Mouse (Mus musculus) megakaryocyte progenitor cell, adult 5-6 weeks (primary cell): ENCODE results near the gene Vmn2r57. TPM values are rescaled to one million over a fixed set of nuclear protein-coding genes. Genes with fewer than 3 reads are reported as not detected.
"Not testable (repeated sequence)": the region's sequence is repeated elsewhere in the genome, so short reads cannot be mapped to it uniquely, and the experiment has no call there.

Experiments
- ATAC-seq: replicated peaks from 2 replicates; pipeline ENCODE4 v1.8.0; 2016; ENCODE audit warnings: mild to moderate bottlenecking, moderate TSS enrichment, inconsistent platforms; ENCODE audit not compliant: poor library complexity
- total RNA-seq, 2 experiments: library from RNA; stranded (forward) in 1 of 2; stranded (reverse) in 1 of 2; fragments of 157-497, 149-512 nt in 1 of 2; fragments of 200-1000 nt in 1 of 2; gene quantifications; 2 replicates each; pipeline versions ENCODE4 v1.2.3 to v1.2.4; 2015 to 2017

The Vmn2r57 gene
- total RNA-seq (2015) (0.10 TPM in 1 of 2 replicates, not detected in the other), total RNA-seq (2017) (0.14 TPM in 1 of 2 replicates, not detected in the other)

- not testable (repeated sequence) for ATAC-seq
These were observed at the start of gene Vmn2r57 for GRCm38 (mm10) chr7:41448596-41448995. TSS of gene Vmn2r57 (minus strand) at chr7:41448696.

GRCm38 (mm10) chr7:41497871-41498270 is 49.4 kb upstream of the Vmn2r57 start:
- no peak for ATAC-seq

- ATAC-seq = no peak
These were observed 3.4 kb upstream of the Vmn2r57 start for GRCm38 (mm10) chr7:41451864-41452263.

- ATAC-seq = no peak
These were observed 54.4 kb downstream of the Vmn2r57 start for GRCm38 (mm10) chr7:41394130-41394529.

GRCm38 (mm10) chr7:41393048-41393971 is 55.2 kb downstream of the Vmn2r57 start, which contains the start of gene AI987944:
TSS of gene AI987944 (minus strand) at chr7:41393379.
- peak; percentile 94 for ATAC-seq

Other genes starting within 250 kb of the Vmn2r57 start
- gene AI987944, start 55.3 kb downstream of the Vmn2r57 start, total RNA-seq (2015) = 19.7 and 20.5 TPM in 2 replicates
- gene AI987944, start 55.3 kb downstream of the Vmn2r57 start, total RNA-seq (2017) = 19.5 and 21.9 TPM in 2 replicates
- not detected in 2 replicates for gene Gm20449, start 50.7 kb upstream of the Vmn2r57 start, total RNA-seq (2015)
- gene Gm20449, start 50.7 kb upstream of the Vmn2r57 start, total RNA-seq (2017) = not detected in 2 replicates
- gene AW146154, start 51.2 kb upstream of the Vmn2r57 start, total RNA-seq (2015) = 13.3 and 14.8 TPM in 2 replicates
- 9.2 and 15.0 TPM in 2 replicates for gene AW146154, start 51.2 kb upstream of the Vmn2r57 start, total RNA-seq (2017)
- not detected in 2 replicates for gene Gm6871, start 125.0 kb upstream of the Vmn2r57 start, total RNA-seq (2015)
- not detected in 2 replicates for gene Gm6871, start 125.0 kb upstream of the Vmn2r57 start, total RNA-seq (2017)
- 26.1 and 27.5 TPM in 2 replicates for gene 2610021A01Rik, start 150.5 kb upstream of the Vmn2r57 start, total RNA-seq (2015)
- 15.1 and 18.8 TPM in 2 replicates for gene 2610021A01Rik, start 150.5 kb upstream of the Vmn2r57 start, total RNA-seq (2017)
- 8.2 and 14.7 TPM in 2 replicates for gene Zfp788, start 184.5 kb upstream of the Vmn2r57 start, total RNA-seq (2015)
- gene Zfp788, start 184.5 kb upstream of the Vmn2r57 start, total RNA-seq (2017) = 4.8 and 7.6 TPM in 2 replicates